Mouse (Mus musculus) embryo, embryonic 10 days (tissue): ENCODE results near the gene Gm6880.
"Not testable (repeated sequence)": the region's sequence is repeated elsewhere in the genome, so short reads cannot be mapped to it uniquely, and the experiment has no call there.

Experiments used
- DNase-seq: peaks from one replicate; pipeline ENCODE4 v3.0.0-alpha.2; 2015; ENCODE audit warnings: low spot score

The Gm6880 gene

DNA sequence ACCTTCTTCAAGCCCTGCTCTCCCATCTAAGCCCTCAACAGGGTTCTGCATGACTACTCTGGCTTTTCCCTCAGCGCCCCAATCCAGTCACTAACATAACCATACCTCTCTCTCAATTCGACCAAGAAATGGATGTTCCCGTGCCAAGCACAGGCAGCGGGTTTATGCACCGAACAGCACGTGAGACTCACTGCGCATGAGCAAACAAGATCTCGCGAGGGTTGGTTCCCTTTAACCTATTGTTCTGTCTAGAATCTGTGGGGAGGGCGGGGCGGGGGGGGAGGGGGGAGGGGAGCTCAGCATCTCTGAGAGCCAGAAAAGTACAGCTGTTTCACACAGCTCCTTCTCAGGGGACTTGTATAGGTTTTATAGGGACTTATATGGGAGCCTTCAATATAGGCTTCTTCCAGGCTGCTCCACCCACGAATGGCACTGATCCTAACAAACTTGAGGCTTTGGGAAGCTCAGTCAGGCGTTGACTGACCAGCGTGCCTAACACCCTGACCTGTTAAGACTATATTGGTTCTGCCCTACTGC is at the start of gene Gm6880:
Gene Gm6880, minus strand, starts transcription at position 51 of the 537 bp plus-strand sequence.
- DNase-seq, result not testable (repeated sequence)

DNA sequence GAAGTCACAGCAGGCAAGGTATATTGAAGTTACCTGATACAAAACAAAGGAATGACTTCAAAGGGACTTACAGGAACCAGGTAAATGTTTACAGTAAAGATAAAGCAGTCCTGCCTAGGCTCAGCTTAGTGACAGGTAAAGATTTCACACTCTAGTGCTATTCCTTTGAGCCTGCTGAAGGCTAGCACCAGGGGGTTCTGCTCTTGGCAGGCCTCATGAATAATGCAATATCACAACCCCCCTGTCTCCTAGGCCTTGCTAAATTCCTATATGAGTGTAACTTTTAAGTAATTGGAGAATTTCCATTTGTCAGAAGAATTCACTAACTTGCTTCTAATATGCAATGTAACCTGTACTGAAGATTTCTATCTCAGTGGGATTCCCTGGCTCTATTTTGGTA is 36.3 kb upstream of the Gm6880 start:
- not testable (repeated sequence) for DNase-seq

DNA sequence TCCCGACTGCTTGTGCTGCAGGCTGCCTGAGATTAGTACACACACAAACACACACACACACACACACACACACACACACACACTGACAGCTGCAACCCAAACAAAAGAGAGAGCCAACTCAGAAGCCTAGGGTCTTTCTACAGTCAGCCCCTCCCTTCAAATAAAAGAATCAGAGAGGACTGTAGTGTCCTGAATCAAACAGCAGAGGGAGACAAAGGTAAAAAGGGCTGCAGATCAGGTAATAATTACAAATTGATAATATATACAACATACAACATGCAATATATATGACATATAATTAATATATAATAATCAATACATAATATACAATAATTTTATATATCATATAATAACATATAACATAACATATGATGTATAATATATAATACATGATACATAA is 15.9 kb upstream of the Gm6880 start:
- no peak for DNase-seq

DNA sequence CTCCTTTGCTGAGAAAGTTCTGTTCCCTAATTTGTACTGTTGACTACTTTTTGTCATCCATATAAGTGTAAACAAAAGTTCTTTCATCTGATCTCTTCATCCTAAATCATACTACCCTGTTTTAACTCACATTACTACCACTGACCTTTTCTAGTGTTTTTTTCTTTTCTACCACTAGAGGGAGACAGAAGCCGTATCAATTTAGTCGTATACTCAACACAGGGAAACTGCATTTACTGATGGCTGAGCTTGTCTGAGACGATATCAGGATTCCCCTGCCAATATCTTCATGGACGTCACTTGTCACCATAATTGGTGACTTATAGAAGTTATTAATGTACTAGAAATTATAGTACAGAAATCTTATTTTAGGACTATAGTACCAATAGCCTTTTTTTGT is 28.4 kb downstream of the Gm6880 start:
- DNase-seq, result peak; percentile 46

DNA sequence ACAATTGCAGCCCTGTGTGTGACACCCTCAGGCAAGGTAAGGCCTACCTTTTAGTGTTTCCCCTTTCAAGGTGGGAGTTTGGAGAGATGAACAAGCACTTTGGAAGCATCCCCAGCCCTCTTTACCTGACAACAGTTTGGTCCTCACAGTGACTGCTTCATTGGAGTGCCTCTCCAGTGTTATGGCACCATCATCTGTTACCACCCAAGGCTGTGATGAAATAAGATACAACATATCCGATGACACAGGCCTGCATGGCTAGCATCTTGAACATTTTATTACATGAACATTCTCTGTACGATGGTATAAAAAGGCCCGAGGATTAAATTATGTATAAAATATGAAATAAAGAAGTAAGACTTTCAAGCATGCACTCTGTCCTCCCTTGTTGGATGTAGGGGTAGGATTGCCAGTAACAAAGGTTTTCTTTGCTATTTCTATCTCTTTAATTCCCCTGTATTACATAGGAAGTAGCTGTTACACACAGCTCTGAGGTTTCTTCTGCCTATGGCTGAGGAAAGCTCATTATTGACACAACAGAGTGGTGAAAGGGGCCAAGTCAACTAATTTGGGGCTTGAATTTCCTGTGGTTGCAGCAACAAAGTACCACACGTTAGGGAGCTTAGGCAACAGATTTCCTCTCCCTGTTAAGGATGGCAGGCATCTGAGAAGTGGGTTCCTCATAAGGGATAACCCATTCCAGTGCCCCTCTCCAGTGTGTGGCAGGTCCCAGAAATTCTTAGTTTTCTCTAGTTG is 29.9 kb downstream of the Gm6880 start:
- DNase-seq, result no peak
